Mouse (Mus musculus): ENCODE results near the gene Rtn3.
"Not testable (repeated sequence)": the region's sequence is repeated elsewhere in the genome, so short reads cannot be mapped to it uniquely, and the experiment has no call there.

DNA sequence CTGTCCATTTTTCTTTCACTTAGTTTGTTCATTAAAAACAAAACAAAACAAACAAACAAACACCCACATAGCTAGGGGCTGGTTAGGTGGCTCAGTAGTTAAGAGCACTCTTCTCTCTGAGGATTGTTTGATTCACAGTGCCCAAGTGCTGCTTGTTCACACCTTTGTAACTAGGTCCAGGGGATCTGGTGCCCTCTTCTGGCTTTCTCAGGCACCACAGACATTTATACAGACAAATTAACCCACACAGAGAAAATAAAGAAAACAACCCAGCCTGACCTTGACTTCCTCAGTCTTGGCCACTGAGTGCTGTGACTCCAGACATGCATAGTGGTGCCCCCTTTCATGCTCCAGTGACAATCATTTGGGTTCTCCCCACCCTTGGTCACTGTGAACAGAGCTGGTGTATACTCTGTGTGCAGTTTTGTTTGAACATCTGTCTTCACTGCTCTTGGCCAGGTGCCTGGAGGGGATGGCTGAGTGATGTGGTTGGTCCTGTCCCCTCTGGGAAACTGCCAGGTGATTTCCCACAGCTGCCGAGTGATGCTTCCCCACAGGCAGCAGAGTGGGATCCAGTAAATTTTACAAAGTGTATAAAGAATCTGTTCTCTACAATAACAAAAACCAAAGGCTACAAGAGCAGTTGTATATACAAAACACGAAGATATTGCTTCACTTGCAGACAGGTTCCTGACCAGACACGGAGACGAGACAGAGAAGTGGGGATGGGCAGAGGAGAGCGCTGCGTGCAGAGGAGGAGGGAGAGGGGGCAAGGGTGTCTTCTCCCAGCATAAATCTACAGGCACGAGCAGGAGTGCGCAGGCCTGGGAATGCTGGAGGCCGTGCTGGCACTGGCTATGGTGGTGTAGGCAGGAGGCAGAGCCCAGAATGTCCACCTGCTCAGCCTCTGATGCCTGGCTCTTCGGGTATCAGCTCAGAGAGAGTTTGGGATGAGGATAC lies 85.9 kb downstream of the Rtn3 start:
- TF ChIP-seq POLR2A (IDR thresholded peaks at IDR 0.05; ENCODE audit: control insufficient read depth, low read depth, low read length); CTCF (IDR thresholded peaks at IDR 0.05; ENCODE audit: control insufficient read depth, insufficient read depth, insufficient replicate concordance, low read depth, low read length): not testable (repeated sequence)

Measured in testis, adult 2 months (tissue).